Mouse (Mus musculus) ovary, adult 18-20 months (tissue): ENCODE measurements around the gene Nav2.

Experiments used
- DNase-seq: peaks from one replicate; pipeline ENCODE4 v3.0.0; 2022; ENCODE audit warnings: low spot score, mixed read lengths

The Nav2 gene

DNA sequence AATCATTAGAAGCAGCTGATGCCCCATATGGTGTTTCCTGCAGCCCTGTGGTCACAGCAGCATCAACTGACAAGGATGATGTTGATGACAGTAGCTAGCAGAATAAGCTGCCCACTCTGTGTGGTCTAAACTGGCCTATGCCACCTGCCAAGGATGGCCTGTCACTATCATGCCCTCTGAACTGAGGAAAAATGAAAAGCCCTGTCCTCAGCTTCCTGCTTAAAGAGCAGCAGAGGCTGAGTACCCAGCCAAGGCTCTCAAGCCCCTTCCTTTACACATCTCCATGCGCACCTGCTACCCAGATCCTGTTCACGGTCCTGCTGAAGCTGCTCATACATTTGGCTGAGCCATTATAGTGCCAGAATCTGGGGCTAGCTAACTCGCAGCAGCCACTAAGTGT is 193.7 kb downstream of the Nav2 start:
- DNase-seq = no peak

DNA sequence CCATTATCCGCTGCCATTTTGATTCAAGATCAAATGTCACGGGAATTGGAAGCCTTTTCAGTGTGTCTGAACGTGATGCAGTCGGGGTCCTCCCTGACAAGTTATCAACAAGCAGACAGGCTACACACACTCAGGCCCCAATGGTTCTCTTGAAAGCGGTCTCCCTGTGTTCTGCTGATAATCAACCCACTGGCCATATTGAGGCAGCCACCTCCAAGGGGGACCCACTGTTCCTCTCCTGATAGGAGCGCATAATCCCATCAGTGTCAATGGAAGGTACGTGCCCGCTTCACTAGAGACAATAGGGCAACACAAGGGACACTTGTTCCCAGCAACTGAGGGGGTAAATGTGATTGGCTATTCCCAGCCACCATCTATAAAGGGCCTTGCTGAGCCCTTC is 195.9 kb downstream of the Nav2 start:
- no peak for DNase-seq

DNA sequence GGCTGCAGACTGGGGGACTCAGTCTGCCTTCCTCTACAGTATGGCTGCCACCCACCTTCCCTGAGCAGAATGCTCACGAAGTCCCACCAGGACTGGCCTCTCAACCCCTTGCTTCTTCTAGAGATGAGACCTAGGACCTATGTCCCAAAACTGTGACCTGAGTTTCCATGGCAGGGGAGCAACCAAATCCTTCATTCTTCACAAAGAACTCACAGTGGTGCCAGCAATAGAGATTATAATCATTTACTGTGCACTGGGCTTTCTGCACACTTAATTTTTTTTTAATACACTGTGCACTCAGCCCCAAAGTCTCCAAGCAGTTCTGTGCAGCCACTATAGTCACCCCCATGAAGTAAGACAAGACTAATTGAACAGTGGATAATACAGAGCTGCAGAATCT is 196.3 kb downstream of the Nav2 start:
- no peak for DNase-seq

- no peak for DNase-seq
Measured at GRCm38 (mm10) chr7:49105501-49105900, 197.0 kb downstream of the Nav2 start.

GRCm38 (mm10) chr7:49108076-49108475 is 199.6 kb downstream of the Nav2 start:
- no peak for DNase-seq

GRCm38 (mm10) chr7:49119016-49119415 is 210.5 kb downstream of the Nav2 start:
- DNase-seq = no peak

DNA sequence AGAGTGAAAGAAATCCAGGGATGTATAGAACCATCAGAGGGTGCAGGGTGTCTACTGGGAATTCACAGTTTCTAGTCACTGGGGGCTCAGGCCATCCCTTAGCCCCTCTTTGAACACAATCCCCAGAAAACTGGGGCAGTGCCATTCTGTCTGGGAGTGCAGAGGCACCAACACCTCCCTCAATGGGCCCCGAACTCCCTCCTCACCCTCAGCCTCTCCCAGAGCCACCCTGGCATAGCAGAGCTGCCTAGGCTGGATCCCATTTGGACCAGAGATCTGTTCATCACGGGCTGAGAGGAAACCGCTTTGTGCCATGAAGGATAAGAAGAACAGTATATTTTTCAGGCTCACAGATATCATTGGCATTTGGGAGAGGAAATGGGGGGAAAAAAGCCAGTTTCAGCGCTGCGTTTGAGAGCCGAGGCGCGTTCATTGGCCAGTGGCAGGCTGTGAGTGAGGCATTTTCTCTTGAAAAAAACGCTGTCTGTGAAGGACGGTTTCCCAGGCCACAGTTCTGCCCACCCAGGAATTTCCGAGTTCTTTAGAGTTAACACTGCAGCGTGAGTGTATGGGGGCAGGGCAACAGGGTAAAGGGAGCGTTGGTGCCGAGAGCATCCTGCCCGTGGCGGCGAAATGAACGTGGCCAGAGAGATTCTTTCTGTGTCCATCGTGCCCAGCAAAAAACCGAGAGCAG is 211.4 kb downstream of the Nav2 start:
- no peak for DNase-seq

- no peak for DNase-seq
Measured at GRCm38 (mm10) chr7:49120488-49120864, 212.0 kb downstream of the Nav2 start.

- peak; percentile 60 for DNase-seq
Measured at GRCm38 (mm10) chr7:49120935-49121691, 212.6 kb downstream of the Nav2 start.

DNA sequence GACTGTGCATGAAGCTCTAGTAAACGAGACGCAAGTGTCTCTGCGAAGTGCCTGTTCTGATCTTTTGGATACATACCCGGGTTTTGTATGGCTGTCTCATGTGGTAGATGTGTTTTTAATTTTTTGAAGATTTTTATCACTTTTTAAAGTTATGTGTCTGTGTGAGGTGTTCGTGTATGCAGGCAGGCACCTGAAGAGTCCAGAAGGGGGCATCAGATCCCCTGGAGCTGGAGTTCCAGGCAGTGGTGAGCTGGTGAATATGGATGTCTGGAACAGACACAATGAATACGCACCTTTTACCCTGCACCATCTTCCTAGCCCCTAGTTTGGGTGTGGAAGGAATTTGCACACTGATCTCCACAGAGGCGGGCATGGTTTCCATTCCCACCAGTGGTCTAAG is 214.0 kb downstream of the Nav2 start:
- no peak for DNase-seq

- DNase-seq = no peak
Measured at GRCm38 (mm10) chr7:49125545-49125944, 217.0 kb downstream of the Nav2 start.

DNA sequence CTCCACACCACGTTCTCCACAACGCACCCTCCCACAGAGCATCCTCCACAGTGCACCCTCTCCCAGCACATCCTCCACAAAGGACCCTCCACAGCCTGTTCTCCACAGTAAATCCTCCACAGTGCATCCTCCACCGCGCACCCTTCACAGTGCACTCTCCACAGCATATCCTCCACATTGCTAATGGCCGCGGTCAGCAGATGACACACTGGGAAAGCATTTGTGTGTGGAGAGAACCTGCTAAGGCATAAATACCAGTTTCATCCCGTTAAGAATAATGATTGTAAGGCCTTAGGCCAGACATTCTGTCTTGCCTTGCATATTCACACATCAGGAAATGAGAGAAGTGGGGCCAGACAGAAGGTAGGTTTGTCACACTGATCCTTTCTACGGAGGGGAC is 219.7 kb downstream of the Nav2 start:
- DNase-seq = no peak

DNA sequence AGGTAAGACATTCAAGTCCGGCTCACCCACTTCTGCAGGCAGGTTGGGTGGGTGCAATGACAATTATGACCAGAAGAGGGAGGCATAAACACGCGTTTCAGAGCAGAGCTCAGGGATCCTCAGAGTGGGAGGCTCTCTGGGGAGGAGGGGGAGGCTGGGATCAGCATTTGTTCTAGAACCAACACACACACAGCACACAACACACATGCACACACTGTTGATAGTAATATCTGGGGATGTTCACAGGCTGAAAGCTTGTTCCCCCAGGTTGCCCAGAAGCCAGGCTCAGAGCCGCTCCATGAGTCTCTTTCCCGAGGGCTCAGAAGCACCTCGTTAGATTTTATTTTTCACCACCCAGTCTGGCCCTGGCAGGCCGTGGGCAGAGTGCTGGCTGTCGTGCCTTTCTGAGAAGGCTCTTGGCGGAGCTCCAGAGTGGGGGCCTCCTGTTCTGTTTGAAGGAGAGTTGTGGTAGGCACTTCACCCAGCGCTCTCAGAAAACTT is 224.4 kb downstream of the Nav2 start:
- DNase-seq = peak; percentile 50

- no peak for DNase-seq
Measured at GRCm38 (mm10) chr7:49134396-49134795, 225.9 kb downstream of the Nav2 start.

DNA sequence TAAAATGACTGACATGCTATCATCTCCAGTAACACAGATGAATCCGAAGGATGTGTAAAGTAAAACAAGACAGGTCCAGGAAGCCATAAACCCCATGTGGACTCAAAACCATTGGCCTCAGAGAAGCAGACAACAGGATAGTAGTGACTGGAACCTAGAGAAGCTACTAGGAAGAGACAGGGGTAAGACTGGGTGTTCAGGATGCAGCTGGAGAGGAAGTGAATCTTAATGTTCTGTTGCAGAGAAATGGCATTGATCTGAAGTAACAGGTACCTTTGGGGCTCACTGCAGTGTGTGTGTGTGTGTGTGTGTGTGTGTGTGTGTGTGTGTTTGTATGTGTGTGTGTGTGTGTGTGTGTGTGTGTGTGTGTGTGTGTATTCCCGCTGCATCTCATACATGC is 231.2 kb downstream of the Nav2 start:
- no peak for DNase-seq

GRCm38 (mm10) chr7:49143966-49144365 is 235.4 kb downstream of the Nav2 start:
- no peak for DNase-seq

DNA sequence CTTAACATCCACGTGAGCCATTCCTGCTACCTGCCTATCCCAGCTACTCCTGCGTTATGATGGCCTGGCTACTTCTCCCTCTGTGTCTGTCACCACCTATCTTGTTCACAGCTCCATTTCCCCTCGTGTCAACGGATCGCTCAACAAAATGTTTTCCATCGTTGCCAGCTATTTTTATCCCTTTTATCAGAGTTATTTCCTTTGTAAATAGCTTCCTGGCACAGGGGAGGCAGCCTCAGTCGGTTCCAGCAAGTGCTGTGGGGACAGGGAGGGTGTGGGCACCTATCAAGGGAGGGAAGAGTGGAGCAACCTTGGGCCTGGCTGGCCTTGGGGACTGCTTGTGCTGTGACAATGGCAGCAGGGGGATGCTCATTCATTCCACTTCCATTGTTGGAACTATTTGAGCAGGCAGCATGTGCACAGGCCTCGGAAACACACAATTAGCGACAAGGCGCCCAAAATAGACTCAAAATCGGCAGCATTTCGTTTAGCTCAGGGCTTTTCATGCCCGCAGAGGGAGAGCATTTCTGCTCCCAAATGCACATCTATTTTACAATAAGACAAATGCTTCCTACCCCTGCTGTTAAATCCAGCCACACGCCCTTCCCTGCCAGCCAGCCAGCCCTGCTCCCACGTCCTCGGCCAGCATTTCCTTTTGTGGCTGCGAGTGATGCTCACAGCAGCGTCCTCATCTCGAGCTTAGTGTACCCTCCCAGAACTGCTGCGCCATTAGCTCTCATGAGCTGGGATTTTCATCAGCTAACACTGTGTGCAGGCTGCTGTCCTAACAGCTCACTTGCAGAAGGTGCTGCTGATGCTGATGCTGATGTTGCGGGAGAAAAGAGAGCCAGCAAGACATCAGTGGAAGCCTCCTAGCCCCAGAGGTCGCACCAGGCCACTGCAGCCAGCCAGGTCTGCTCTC is 237.5 kb downstream of the Nav2 start:
- no peak for DNase-seq

- DNase-seq = no peak
Measured at GRCm38 (mm10) chr7:49152297-49152696, 243.8 kb downstream of the Nav2 start.

DNA sequence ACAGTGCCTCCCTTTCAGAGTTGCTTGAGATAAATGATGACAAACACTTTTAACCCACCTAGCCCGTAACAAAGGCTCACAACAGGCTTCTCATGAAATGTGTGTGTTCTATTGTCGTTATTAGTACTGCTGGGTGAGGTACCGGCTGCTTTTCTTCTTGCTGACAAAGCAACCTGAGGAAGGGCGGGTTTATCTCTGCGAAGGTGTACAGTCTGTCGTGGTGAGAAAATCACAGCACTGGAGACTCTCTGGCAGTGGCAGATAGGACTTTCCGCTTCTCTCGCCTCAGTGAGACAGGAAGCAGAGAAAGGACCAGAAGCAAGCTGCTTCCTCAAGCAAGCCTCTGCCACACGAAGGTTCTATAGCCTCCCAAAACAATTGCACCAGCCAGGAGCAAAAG is 244.2 kb downstream of the Nav2 start:
- no peak for DNase-seq

- no peak for DNase-seq
Measured at GRCm38 (mm10) chr7:49158641-49159381, 250.3 kb downstream of the Nav2 start.

DNA sequence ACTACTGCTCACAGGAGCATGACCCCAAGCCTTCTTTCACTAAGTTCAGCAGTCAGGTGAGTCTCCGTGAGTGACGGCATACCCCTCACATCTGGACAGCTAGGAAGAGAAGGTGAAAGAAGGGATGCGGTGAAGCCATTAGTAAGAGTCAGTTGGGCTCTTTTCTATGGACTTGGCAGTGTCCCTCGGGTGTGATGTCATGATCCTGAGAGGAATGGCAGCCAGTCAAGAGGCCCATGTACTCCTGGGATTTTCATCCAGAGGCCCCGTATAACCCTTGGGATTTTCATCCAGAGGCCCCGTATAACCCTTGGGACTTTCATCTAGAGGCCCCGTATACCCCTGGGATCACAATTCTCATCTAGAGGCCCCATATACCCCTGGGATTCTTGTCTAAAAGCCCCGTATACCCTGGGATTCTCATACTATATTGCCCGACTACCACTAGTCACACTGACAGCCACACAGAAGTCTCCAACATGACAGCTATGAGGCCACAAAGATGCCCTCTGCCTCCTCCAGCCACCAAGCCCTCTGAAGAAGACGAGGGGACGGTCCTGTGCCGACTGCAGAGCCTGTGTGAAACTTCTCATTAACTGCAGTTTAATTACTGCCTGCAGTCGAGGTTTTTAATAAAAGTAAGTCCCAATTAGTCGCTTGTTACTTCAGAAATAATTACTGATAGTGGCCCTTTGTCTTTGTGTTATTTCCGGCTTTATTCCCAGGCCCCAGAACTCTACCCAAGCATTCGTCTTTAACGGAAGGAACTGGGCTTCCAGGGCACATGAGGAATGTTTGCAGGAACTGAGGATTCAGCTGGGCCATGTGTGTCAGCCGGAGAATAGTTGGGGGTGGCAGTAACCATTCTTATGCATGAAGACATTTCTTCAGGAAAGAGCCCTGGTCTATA is 251.4 kb downstream of the Nav2 start:
- DNase-seq = no peak
